Mouse (Mus musculus) hindbrain, postnatal 0 days (tissue): ENCODE results near the gene Slfn2. TPM values are rescaled to one million over a fixed set of nuclear protein-coding genes. Genes with fewer than 3 reads are reported as not detected.
A peak's percentile ranks its signal among the peaks of the same experiment; 100 is the strongest.

ENCODE experiments used
- ATAC-seq: fragments of 200-750 bp; cut with Nextera tagmentation; 2 replicates; pipeline ENCODE4 v1.8.0; 2017; ENCODE audit warnings: mild to moderate bottlenecking, moderate TSS enrichment, moderate library complexity
- DNase-seq: peaks from one replicate; pipeline ENCODE4 v3.0.0-alpha.2; 2015; ENCODE audit warnings: low spot score
- H3K27ac ChIP-seq: fragments of 300-500 bp; sonication (generic); 2 replicates; pipeline ENCODE4 v1.5.1; 2014; ENCODE audit warnings: mild to moderate bottlenecking
- H3K27me3 ChIP-seq: fragments of 300-500 bp; sonication (generic); 2 replicates; pipeline ENCODE4 v1.6.1; 2014; ENCODE audit warnings: low read length, mixed read lengths; ENCODE audit not compliant: insufficient read depth
- H3K36me3 ChIP-seq: fragments of 300-500 bp; sonication (generic); 2 replicates; pipeline ENCODE4 v1.6.1; 2014; ENCODE audit warnings: low read length, mixed read lengths; ENCODE audit not compliant: insufficient read depth
- H3K4me1 ChIP-seq: fragments of 300-500 bp; sonication (generic); 2 replicates; pipeline ENCODE4 v1.6.1; 2014; ENCODE audit warnings: antibody characterized with exemption, low read length, mixed read lengths; ENCODE audit not compliant: insufficient read depth
- H3K4me2 ChIP-seq: fragments of 300-500 bp; sonication (generic); 2 replicates; pipeline ENCODE4 v1.6.1; 2014; ENCODE audit warnings: low read depth, mild to moderate bottlenecking, low read length, moderate library complexity, mixed read lengths
- H3K4me3 ChIP-seq: fragments of 300-500 bp; sonication (generic); 2 replicates; pipeline ENCODE4 v1.5.1; 2014; ENCODE audit warnings: low read length
- H3K9ac ChIP-seq: fragments of 300-500 bp; sonication (generic); replicated peaks from 2 replicates; pipeline ENCODE4 v1.6.1; 2014; ENCODE audit warnings: mild to moderate bottlenecking, low read length, moderate library complexity, mixed read lengths
- H3K9me3 ChIP-seq: fragments of 300-500 bp; sonication (generic); 2 replicates; pipeline ENCODE4 v1.6.1; 2016; ENCODE audit warnings: low read length, mixed read lengths
- CTCF ChIP-seq: IDR thresholded peaks from 2 replicates; pipeline ENCODE4 v1.5.1; 2016; ENCODE audit warnings: antibody characterized with exemption, control low read depth, low read depth
- WGBS: fragments of 180-500 bp; shearing (Covaris S2); extraction: QIAGEN DNeasy Blood & Tissue Kit; methylation state at CpG from one replicate; pipeline ENCODE4 v1.1.7; 2014; 5-methylcytosine and 5-hydroxymethylcytosine counted together
- polyA plus RNA-seq: library from polyadenylated mRNA; unstranded; fragments of >200 nt; fragmentation: Nextera tagmentation; extraction: Ambion mirVana; gene quantifications from 2 replicates; pipeline ENCODE4 v1.2.1, GENCODE M21; 2015
- total RNA-seq: library from RNA; depleted of rRNA; stranded (reverse); fragments of >200 nt; gene quantifications from 2 replicates; pipeline ENCODE4 v1.2.3, GENCODE M21; 2014

The Slfn2 gene
- total and polyA plus RNA-seq, 2 experiments from 2014 or later = 1.6 to 1.7 TPM

DNA sequence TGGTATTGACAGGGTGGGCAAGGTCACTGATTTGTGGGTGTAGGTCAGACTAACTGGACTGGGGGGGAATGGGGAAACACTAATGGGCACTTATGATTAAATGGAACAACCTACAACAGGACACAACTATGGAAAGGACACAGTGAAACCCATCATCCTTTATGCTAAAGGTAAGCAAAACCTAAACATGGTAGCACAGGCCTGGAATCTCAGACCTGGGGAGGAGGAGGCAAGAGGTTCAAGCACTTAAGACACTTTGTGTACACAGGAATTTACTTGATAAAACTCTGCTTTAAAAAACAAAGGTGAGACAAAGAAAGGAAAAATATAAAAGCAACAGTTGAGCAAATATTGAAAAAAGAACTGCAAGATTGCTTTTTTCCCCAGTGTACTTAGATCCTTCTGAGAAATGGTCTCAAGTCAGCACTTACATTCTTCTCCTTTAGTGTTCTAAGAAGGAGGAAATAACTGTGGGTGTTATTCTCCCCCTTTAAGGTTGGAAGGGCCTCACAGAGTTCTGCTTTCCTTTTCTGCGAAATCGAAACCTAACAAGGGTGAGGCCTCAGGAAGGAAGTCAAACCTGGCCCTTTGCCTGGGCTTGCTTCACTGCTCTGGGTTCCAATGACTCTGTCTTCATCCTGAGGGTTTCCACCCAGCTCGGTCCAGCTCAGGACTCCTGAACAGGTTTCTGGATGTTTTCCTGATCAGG is 13.0 kb downstream of the Slfn2 start:
- H3K9ac ChIP-seq = no peak overlapping the region
- no peak for ATAC-seq
- no peak overlapping the region for H3K4me3 ChIP-seq
- TF ChIP-seq CTCF = no peak
- no peak overlapping the region for H3K4me2 ChIP-seq
- H3K27me3 ChIP-seq = no peaks in the 10 kb centered on the region
- H3K9me3 ChIP-seq = no peaks in the 10 kb centered on the region
- 76% methylated on average over 3 of the region's 3 CpGs for WGBS
- DNase-seq = peak; percentile 20
- H3K27ac ChIP-seq = peak overlapping the region; percentile 41; the same call in 1 of the 2 replicates
- H3K36me3 ChIP-seq = no peaks in the 10 kb centered on the region
- H3K4me1 ChIP-seq = no peaks in the 10 kb centered on the region

DNA sequence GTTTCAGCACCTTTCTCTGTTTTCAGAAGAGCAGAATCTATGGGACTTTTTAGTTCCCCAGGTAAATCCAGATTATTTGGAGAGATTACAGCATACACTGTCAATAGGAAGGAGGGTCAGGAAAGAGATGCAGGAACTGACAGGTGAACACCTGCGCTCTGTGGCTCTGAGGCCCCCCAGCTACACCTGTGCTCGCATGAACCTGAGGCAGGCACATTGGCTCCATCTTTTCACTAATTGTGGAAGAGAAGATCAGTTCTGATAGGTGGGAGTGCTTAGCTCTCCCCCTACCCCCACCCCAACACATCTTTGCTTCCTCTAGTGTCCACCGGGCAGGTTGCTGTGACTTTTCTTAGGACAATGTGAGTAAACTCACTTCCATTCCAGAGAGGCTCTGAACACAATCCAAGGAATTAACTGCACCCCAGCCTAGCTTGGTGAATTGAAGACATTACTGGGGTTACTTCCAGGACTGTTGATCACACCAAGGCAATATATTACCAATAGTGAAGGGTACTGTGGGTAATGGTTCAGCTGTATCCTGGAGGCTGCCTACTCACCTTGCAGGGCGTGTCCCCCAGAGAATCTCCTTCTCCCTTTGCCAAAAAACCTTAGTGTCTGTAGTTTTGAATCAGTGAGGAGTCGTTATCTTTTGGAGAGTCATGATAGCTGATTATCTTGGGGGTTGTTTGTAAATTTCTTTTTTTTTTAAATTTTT is 13.7 kb downstream of the Slfn2 start:
- 89% methylated on average over 5 of the region's 5 CpGs for WGBS

DNA sequence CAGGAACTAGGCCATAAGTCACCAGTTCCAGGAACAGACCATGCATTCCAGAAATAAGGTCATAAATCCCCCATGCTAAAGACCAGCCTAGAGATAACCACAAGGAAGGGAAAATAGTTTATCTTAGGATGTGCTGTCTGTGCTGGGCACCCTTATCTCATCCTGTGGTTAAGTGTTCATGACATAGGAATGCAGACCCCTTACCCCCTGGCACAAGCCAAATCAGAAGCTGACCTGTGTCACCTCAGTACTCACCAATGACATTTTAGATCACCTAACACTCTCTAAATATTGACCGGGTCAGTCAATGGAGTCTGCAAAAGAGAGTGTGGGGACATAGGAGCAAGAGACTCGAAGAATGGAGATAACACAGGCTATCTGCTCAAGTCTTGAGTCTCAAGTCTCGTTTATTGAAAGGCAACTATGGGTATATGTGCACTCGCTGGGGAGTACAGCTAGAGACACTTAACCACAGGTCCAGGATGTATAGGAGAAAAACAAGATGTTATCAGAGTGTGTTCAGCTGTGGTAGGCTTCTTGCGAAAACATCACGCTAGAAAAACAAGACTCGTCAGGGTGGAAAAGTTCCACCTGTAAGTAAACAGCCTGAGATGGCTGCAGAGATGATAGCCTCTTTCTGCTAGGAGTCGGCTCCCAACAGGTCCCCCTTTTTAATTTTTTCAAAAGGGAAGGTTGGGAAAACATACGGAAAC is 14.7 kb downstream of the Slfn2 start:
- H3K36me3 ChIP-seq = no peaks in the 10 kb centered on the region
- no peak for ATAC-seq

More for the DNA sequence above, 13.7 kb downstream of the Slfn2 start:
- TF ChIP-seq CTCF = no peak
- Histone ChIP-seq H3K27ac (no peak overlapping the region), H3K9ac (no peak overlapping the region), H3K4me3 (no peak overlapping the region), H3K4me2 (no peak overlapping the region), H3K9me3 (no peaks in the 10 kb centered on the region), H3K36me3 (no peaks in the 10 kb centered on the region), H3K4me1 (no peaks in the 10 kb centered on the region), H3K27me3 (no peaks in the 10 kb centered on the region)
- ATAC-seq (no peak), DNase-seq (no peak)

DNA sequence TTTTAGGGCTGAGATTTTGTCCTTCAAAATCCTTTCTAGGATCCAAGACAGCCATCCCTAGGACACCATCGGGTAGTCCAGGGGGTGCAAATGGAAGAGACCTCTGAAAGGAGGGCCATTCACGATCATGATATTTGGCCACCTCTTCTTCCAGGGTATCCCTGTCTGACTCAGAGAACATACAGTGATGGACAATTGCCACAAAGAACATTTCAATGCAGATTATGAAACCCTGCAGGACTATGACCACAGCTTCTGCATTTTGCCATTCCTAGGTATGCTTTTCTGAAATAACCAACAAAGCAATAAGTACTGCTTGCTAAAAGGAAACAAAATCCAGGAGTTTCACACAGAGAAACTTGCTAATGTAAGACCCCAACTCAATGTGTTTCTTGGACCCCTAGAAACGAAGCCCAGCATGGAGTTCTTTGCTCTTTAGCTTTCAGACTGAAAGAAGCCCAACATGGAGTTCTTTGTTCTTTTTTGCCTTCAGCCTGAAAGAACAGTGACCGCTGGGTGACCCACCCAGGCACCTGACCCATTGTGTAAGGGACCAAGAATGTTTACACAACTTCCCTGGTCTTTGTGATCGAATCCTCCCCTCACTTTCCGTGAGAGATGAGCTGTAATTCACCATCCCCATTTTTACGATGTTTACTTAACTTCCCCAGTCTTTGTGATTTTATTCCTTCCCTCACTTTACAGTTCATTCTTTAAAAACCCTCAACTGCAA is 18.0 kb downstream of the Slfn2 start:
- Histone ChIP-seq H3K9ac (no peak overlapping the region), H3K9me3 (no peaks in the 10 kb centered on the region), H3K4me2 (no peak overlapping the region), H3K36me3 (no peaks in the 10 kb centered on the region), H3K27me3 (no peaks in the 10 kb centered on the region), H3K27ac (no peak overlapping the region), H3K4me3 (no peak overlapping the region), H3K4me1 (no peaks in the 10 kb centered on the region)
- TF ChIP-seq CTCF = no peak
- 61% methylated on average over 7 of the region's 7 CpGs for WGBS
- ATAC-seq = no peak
- no peak for DNase-seq

More for the DNA sequence above, 14.7 kb downstream of the Slfn2 start:
- Histone ChIP-seq H3K4me2 (no peak overlapping the region), H3K27me3 (no peaks in the 10 kb centered on the region), H3K4me3 (no peak overlapping the region), H3K27ac (no peak overlapping the region), H3K9me3 (no peaks in the 10 kb centered on the region), H3K9ac (no peak overlapping the region), H3K4me1 (no peaks in the 10 kb centered on the region)
- WGBS = 86% methylated on average over 9 of the region's 9 CpGs
- DNase-seq = no peak
- no peak for TF ChIP-seq CTCF

GRCm38 (mm10) chr11:83084161-83084560 is 19.2 kb downstream of the Slfn2 start:
- Histone ChIP-seq H3K27me3 (no peaks in the 10 kb centered on the region), H3K9ac (no peak overlapping the region), H3K27ac (no peak overlapping the region), H3K4me1 (no peaks in the 10 kb centered on the region), H3K36me3 (no peaks in the 10 kb centered on the region), H3K4me3 (no peak overlapping the region), H3K4me2 (no peak overlapping the region), H3K9me3 (no peaks in the 10 kb centered on the region)
- TF ChIP-seq CTCF = no peak
- no peak for DNase-seq
- ATAC-seq = no peak
- WGBS = 90% methylated on average over 2 of the region's 2 CpGs

DNA sequence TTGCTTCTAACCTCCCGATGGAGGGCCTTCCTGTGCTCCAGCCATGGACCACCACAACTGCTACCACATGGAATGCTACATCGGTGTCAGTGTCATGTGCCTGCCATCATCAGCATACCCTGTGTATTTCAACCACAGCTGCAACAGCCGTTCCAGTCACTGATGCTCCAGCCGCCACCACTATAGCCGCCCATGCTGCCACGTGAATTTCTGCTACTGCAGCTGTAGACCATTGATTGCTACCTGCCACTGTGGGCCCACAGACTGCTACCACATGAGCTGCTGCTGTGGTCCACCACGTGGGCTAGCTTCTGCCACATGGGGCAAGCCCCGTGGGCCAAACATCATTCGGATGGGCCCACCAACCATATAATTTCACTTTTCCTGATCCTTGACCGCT is 19.8 kb downstream of the Slfn2 start:
- TF ChIP-seq CTCF = no peak
- Histone ChIP-seq H3K27me3 (no peaks in the 10 kb centered on the region), H3K27ac (no peak overlapping the region), H3K4me2 (no peak overlapping the region), H3K36me3 (no peaks in the 10 kb centered on the region), H3K9ac (no peak overlapping the region), H3K4me3 (no peak overlapping the region), H3K4me1 (no peaks in the 10 kb centered on the region), H3K9me3 (no peaks in the 10 kb centered on the region)
- ATAC-seq = no peak
- 87% methylated on average over 10 of the region's 10 CpGs for WGBS
- DNase-seq = no peak
